Mouse (Mus musculus): Measurements from ENCODE around the gene Kcna5. TPM values are rescaled to one million over a fixed set of nuclear protein-coding genes. Genes with fewer than 3 reads are reported as not detected.
A peak's percentile ranks its signal among the peaks of the same experiment; 100 is the strongest.

The Kcna5 gene
- polyA plus RNA-seq, 1 experiment from 2014 or later, result 2.9 TPM

- H3K9me3 ChIP-seq (ENCODE audit: control insufficient read depth, low read length), result no peaks in the 10 kb centered on the region
- H3K27ac ChIP-seq, result no peak overlapping the region
- peaks cover 19% of the 10 kb centered on the region for H3K4me1 ChIP-seq (replicated peaks; ENCODE audit: control insufficient read depth, insufficient read depth, low read length)
- DNase-seq (ENCODE audit: low spot score) (no peak), ATAC-seq (ENCODE audit: low FRiP score) (peak; percentile 77)
- no peaks in the 10 kb centered on the region for H3K36me3 ChIP-seq (replicated peaks; ENCODE audit: control insufficient read depth, insufficient read depth)
- H3K4me2 ChIP-seq (replicated peaks), result peak overlapping the region; percentile 16; the same call in 1 of the 2 replicates
- no peak overlapping the region for H3K4me3 ChIP-seq (replicated peaks; ENCODE audit: low read length)
- H3K27me3 ChIP-seq (ENCODE audit: control insufficient read depth, insufficient read depth, low read length), result no peaks in the 10 kb centered on the region
- 19% methylated on average over 10 of the region's 10 CpGs for WGBS
- no peak overlapping the region for H3K9ac ChIP-seq
Measured at GRCm38 (mm10) chr6:126514720-126515119, 20.5 kb downstream of the Kcna5 start.

GRCm38 (mm10) chr6:126513714-126514248 lies 21.4 kb downstream of the Kcna5 start:
- DNase-seq (ENCODE audit: low spot score) (no peak), ATAC-seq (ENCODE audit: low FRiP score) (no peak; the same call in 1 of the 2 replicates)
- Histone ChIP-seq H3K4me1 (replicated peaks; ENCODE audit: control insufficient read depth, insufficient read depth, low read length) (peaks cover 19% of the 10 kb centered on the region), H3K27ac (no peak overlapping the region), H3K9me3 (ENCODE audit: control insufficient read depth, low read length) (no peaks in the 10 kb centered on the region), H3K36me3 (replicated peaks; ENCODE audit: control insufficient read depth, insufficient read depth) (no peaks in the 10 kb centered on the region), H3K9ac (no peak overlapping the region), H3K4me3 (replicated peaks; ENCODE audit: low read length) (no peak overlapping the region), H3K27me3 (ENCODE audit: control insufficient read depth, insufficient read depth, low read length) (no peaks in the 10 kb centered on the region), H3K4me2 (replicated peaks) (no peak overlapping the region)
- WGBS, result 84% methylated on average over 3 of the region's 3 CpGs

- no peak for ATAC-seq (ENCODE audit: low FRiP score)
- Histone ChIP-seq H3K4me1 (replicated peaks; ENCODE audit: control insufficient read depth, insufficient read depth, low read length) (peaks cover 19% of the 10 kb centered on the region), H3K4me2 (replicated peaks) (no peak overlapping the region), H3K9ac (no peak overlapping the region), H3K27ac (no peak overlapping the region), H3K9me3 (ENCODE audit: control insufficient read depth, low read length) (no peaks in the 10 kb centered on the region), H3K4me3 (replicated peaks; ENCODE audit: low read length) (no peak overlapping the region), H3K36me3 (replicated peaks; ENCODE audit: control insufficient read depth, insufficient read depth) (no peaks in the 10 kb centered on the region), H3K27me3 (ENCODE audit: control insufficient read depth, insufficient read depth, low read length) (no peaks in the 10 kb centered on the region)
- 77% methylated on average over 3 of the region's 3 CpGs for WGBS
- no peak for DNase-seq (ENCODE audit: low spot score)
Measured at GRCm38 (mm10) chr6:126513154-126513553, 22.1 kb downstream of the Kcna5 start.

GRCm38 (mm10) chr6:126508671-126509070 lies 26.5 kb downstream of the Kcna5 start:
- DNase-seq (ENCODE audit: low spot score) (no peak), ATAC-seq (ENCODE audit: low FRiP score) (no peak)
- 77% methylated on average over 6 of the region's 6 CpGs for WGBS
- Histone ChIP-seq H3K36me3 (replicated peaks; ENCODE audit: control insufficient read depth, insufficient read depth) (no peaks in the 10 kb centered on the region), H3K27me3 (ENCODE audit: control insufficient read depth, insufficient read depth, low read length) (no peaks in the 10 kb centered on the region), H3K9me3 (ENCODE audit: control insufficient read depth, low read length) (no peaks in the 10 kb centered on the region), H3K4me2 (replicated peaks) (no peak overlapping the region), H3K9ac (no peak overlapping the region), H3K4me1 (replicated peaks; ENCODE audit: control insufficient read depth, insufficient read depth, low read length) (0 out of 2 replicates have a peak, but pooled peaks cover 2% of the 10 kb centered on the region), H3K4me3 (replicated peaks; ENCODE audit: low read length) (no peak overlapping the region), H3K27ac (no peak overlapping the region)

GRCm38 (mm10) chr6:126503920-126504319 lies 31.3 kb downstream of the Kcna5 start:
- 77% methylated on average over 8 of the region's 8 CpGs for WGBS
- ATAC-seq (ENCODE audit: low FRiP score), result no peak
- Histone ChIP-seq H3K9me3 (ENCODE audit: control insufficient read depth, low read length) (no peaks in the 10 kb centered on the region), H3K9ac (no peak overlapping the region), H3K4me1 (replicated peaks; ENCODE audit: control insufficient read depth, insufficient read depth, low read length) (no peaks in the 10 kb centered on the region), H3K36me3 (replicated peaks; ENCODE audit: control insufficient read depth, insufficient read depth) (no peaks in the 10 kb centered on the region), H3K4me2 (replicated peaks) (no peak overlapping the region), H3K4me3 (replicated peaks; ENCODE audit: low read length) (no peak overlapping the region), H3K27ac (no peak overlapping the region), H3K27me3 (ENCODE audit: control insufficient read depth, insufficient read depth, low read length) (no peaks in the 10 kb centered on the region)
- no peak for DNase-seq (ENCODE audit: low spot score)

GRCm38 (mm10) chr6:126502691-126503301 lies 32.4 kb downstream of the Kcna5 start:
- Histone ChIP-seq H3K4me2 (replicated peaks) (no peak overlapping the region), H3K9me3 (ENCODE audit: control insufficient read depth, low read length) (no peaks in the 10 kb centered on the region), H3K36me3 (replicated peaks; ENCODE audit: control insufficient read depth, insufficient read depth) (no peaks in the 10 kb centered on the region), H3K4me1 (replicated peaks; ENCODE audit: control insufficient read depth, insufficient read depth, low read length) (no peaks in the 10 kb centered on the region), H3K27me3 (ENCODE audit: control insufficient read depth, insufficient read depth, low read length) (no peaks in the 10 kb centered on the region), H3K4me3 (replicated peaks; ENCODE audit: low read length) (no peak overlapping the region), H3K27ac (no peak overlapping the region), H3K9ac (no peak overlapping the region)
- DNase-seq (ENCODE audit: low spot score), result no peak
- no peak for ATAC-seq (ENCODE audit: low FRiP score)
- 29% methylated on average over 9 of the region's 9 CpGs for WGBS

- Histone ChIP-seq H3K4me3 (replicated peaks; ENCODE audit: low read length) (no peak overlapping the region), H3K27ac (no peak overlapping the region), H3K4me1 (replicated peaks; ENCODE audit: control insufficient read depth, insufficient read depth, low read length) (peaks cover 5% of the 10 kb centered on the region; the same call in 1 of the 2 replicates), H3K4me2 (replicated peaks) (no peak overlapping the region), H3K9ac (no peak overlapping the region), H3K9me3 (ENCODE audit: control insufficient read depth, low read length) (no peaks in the 10 kb centered on the region), H3K27me3 (ENCODE audit: control insufficient read depth, insufficient read depth, low read length) (no peaks in the 10 kb centered on the region), H3K36me3 (replicated peaks; ENCODE audit: control insufficient read depth, insufficient read depth) (no peaks in the 10 kb centered on the region)
- 90% methylated on average over 6 of the region's 6 CpGs for WGBS
- no peak for DNase-seq (ENCODE audit: low spot score)
- no peak for ATAC-seq (ENCODE audit: low FRiP score)
Measured at GRCm38 (mm10) chr6:126500985-126501384, 34.2 kb downstream of the Kcna5 start.

GRCm38 (mm10) chr6:126500088-126500487 lies 35.1 kb downstream of the Kcna5 start:
- Histone ChIP-seq H3K4me2 (replicated peaks) (no peak overlapping the region), H3K27ac (no peak overlapping the region), H3K9ac (no peak overlapping the region), H3K9me3 (ENCODE audit: control insufficient read depth, low read length) (no peaks in the 10 kb centered on the region), H3K4me3 (replicated peaks; ENCODE audit: low read length) (no peak overlapping the region), H3K27me3 (ENCODE audit: control insufficient read depth, insufficient read depth, low read length) (no peaks in the 10 kb centered on the region), H3K4me1 (replicated peaks; ENCODE audit: control insufficient read depth, insufficient read depth, low read length) (peaks cover 5% of the 10 kb centered on the region; the same call in 1 of the 2 replicates), H3K36me3 (replicated peaks; ENCODE audit: control insufficient read depth, insufficient read depth) (no peaks in the 10 kb centered on the region)
- 17% methylated on average over 8 of the region's 8 CpGs for WGBS
- ATAC-seq (ENCODE audit: low FRiP score), result peak; percentile 66; the same call in 1 of the 2 replicates
- peak; percentile 91 for DNase-seq (ENCODE audit: low spot score)

GRCm38 (mm10) chr6:126497878-126498277 lies 37.3 kb downstream of the Kcna5 start:
- no peak for ATAC-seq (ENCODE audit: low FRiP score)

More at GRCm38 (mm10) chr6:126497878-126498277, 37.3 kb downstream of the Kcna5 start:
- Histone ChIP-seq H3K9me3 (ENCODE audit: control insufficient read depth, low read length) (no peaks in the 10 kb centered on the region), H3K4me3 (replicated peaks; ENCODE audit: low read length) (no peak overlapping the region), H3K36me3 (replicated peaks; ENCODE audit: control insufficient read depth, insufficient read depth) (no peaks in the 10 kb centered on the region), H3K27me3 (ENCODE audit: control insufficient read depth, insufficient read depth, low read length) (no peaks in the 10 kb centered on the region), H3K4me1 (replicated peaks; ENCODE audit: control insufficient read depth, insufficient read depth, low read length) (peaks cover 5% of the 10 kb centered on the region; the same call in 1 of the 2 replicates), H3K27ac (no peak overlapping the region), H3K4me2 (replicated peaks) (no peak overlapping the region), H3K9ac (no peak overlapping the region)
- WGBS, result 64% methylated on average over 5 of the region's 5 CpGs
- DNase-seq (ENCODE audit: low spot score), result peak; percentile 78
